Mouse (Mus musculus) lung, adult 10 weeks (tissue): Measurements from ENCODE around the gene 4930507D05Rik. TPM values are rescaled to one million over a fixed set of nuclear protein-coding genes. Genes with fewer than 3 reads are reported as not detected.

Experiments used
- polyA plus RNA-seq: library from polyadenylated mRNA; stranded (reverse); fragments of 350-450 nt; fragmentation: Illumina TruSeq; extraction: RNeasy Lipid Tissue Mini Kit (QIAGEN cat#74804); gene quantifications from one replicate; pipeline ENCODE4 v1.2.3, GENCODE M21; 2014; ENCODE audit warnings: low read depth, low replicate concordance; ENCODE audit not compliant: insufficient read depth

Gene 4930507D05Rik
- not detected for polyA plus RNA-seq

DNA sequence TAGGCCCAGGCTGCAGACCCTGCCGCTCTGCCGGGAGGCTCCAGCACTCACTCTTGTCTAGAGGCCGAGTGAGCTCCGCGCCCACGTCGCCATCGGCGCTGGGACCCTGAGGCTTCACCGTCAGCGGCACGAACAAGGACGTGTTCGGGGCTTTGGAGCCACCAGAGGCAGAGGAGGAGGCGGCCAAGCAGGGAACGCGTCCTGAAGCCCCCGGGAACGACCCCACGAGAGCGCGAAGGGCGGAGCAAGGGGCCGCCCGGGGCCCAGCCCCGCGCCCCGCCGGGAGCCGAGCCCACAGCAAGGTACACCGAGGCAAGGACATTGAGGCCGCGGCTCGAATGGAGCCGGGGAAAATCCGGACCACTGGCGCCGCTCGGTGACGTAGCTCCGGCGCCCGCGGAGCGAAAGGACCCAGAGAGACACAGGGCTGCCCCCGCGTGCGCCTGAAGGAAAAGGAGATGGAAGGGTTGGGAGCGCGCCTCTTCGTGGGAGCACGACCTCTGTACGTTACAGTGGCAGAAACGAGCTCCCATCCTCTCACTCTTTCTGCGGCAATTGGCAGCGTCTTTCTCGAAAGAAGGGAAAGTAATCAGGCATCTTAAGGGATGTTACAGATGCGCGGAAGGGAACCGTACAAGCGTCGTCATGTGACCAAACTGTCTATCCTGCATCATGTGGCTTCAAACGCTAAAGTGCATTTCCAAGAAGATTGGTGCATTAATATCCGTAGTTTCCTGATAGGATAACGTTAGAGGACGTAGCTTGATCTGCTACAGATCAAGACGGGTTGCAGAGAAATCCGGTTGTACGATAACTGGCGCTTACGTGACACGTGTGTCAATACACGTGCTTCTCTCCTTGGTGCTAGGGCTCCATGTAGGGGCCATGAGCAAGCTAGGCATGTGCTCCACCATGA is at the start of gene 4930507D05Rik, which contains the start of gene Supv3l1:
TSS of gene 4930507D05Rik (plus strand) at position 126 of the 916 bp plus-strand sequence.
TSS of gene Supv3l1 (minus strand) at position 375 of the 916 bp plus-strand sequence.

GRCm38 (mm10) chr10:62422255-62422654 is 27.0 kb upstream of the 4930507D05Rik start, which contains the start of gene Hkdc1:
TSS of gene Hkdc1 (minus strand) at chr10:62422491.

DNA sequence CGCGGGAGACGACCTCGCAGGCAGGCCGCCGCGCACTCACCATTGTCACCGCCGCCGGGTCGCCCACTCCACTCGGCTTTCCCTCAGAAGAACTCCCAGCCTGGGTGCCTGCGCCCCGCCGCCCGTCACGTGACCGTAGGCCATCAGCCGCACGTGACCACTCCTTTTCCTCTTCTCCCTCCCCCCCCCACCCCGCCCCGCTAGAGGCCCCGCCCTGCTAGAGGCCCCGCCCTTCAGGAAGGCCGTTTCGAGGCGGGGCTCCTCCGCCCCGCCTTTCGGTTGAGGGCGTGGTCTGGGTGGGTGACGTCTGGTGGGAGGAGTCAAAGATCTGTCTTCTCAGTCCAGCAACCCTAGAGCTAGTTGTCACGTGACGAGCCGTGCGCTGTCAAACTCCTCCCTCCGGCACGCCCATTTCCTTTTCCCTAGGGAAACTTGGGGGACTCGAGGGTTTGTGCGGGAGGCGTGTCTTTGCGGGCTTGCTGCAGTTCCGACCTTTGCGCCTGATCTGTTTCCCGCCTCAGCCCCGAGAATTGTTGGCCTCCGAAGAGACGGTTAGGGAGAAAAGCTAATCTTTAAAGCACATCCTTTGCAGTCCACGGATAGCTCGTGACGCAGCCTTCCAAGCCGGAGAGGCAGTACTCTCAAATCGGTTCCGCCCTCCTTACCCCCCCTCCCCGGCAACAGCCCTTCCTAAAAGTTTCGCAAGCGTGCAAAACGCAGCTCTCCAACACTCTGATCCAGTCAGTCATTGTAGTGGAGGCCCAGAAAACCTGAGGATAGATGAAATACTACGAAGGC is 37.5 kb downstream of the 4930507D05Rik start, which contains the start of gene Vps26a:
TSS of gene Vps26a (minus strand) at position 188 of the 798 bp plus-strand sequence.

Other genes with a start within 250 kb of the 4930507D05Rik start
- gene Tspan15, start 218.2 kb upstream of the 4930507D05Rik start, polyA plus RNA-seq: 44.5 TPM
- 0.10 TPM for gene Tacr2, start 197.1 kb upstream of the 4930507D05Rik start, polyA plus RNA-seq
- 17.9 TPM for gene Hk1, start 69.6 kb upstream of the 4930507D05Rik start, polyA plus RNA-seq
- gene Hkdc1, start 27.0 kb upstream of the 4930507D05Rik start, polyA plus RNA-seq: 3.0 TPM
- 8.4 TPM for gene Supv3l1, start 249 bp downstream of the 4930507D05Rik start, polyA plus RNA-seq
- gene Vps26a, start 37.3 kb downstream of the 4930507D05Rik start, polyA plus RNA-seq: 33.3 TPM
- 199 TPM for gene Srgn, start 78.0 kb downstream of the 4930507D05Rik start, polyA plus RNA-seq
- 24.5 TPM for gene Kif1bp, start 129.0 kb downstream of the 4930507D05Rik start, polyA plus RNA-seq
- 16.6 TPM for gene Ddx21, start 152.8 kb downstream of the 4930507D05Rik start, polyA plus RNA-seq
- 53.1 TPM for gene Ddx50, start 201.7 kb downstream of the 4930507D05Rik start, polyA plus RNA-seq